Mouse (Mus musculus) stomach, embryonic 16.5 days (tissue): ENCODE data around the gene Olfr31. TPM values are rescaled to one million over a fixed set of nuclear protein-coding genes. Genes with fewer than 3 reads are reported as not detected.
A peak's percentile ranks its signal among the peaks of the same experiment; 100 is the strongest.

Experiments
- ATAC-seq: fragments of 200-750 bp; cut with Nextera tagmentation; 2 replicates; pipeline ENCODE4 v1.8.0; 2017; ENCODE audit warnings: moderate number of reproducible peaks, moderate TSS enrichment; ENCODE audit not compliant: insufficient read depth, low FRiP score
- H3K27ac ChIP-seq: fragments of 300-500 bp; sonication (generic); 2 replicates; pipeline ENCODE4 v1.5.1; 2014; ENCODE audit warnings: low read length
- H3K27me3 ChIP-seq: fragments of 300-500 bp; sonication (generic); 2 replicates; pipeline ENCODE4 v1.6.1; 2014; ENCODE audit warnings: low read length, control low read depth, mixed read lengths; ENCODE audit not compliant: control insufficient read depth, insufficient read depth
- H3K36me3 ChIP-seq: fragments of 300-500 bp; sonication (generic); 2 replicates; pipeline ENCODE4 v1.6.1; 2014; ENCODE audit warnings: low read length; ENCODE audit not compliant: control insufficient read depth, insufficient read depth
- H3K4me1 ChIP-seq: fragments of 300-500 bp; sonication (generic); 2 replicates; pipeline ENCODE4 v1.6.1; 2014; ENCODE audit warnings: low read length, control low read depth, mixed read lengths; ENCODE audit not compliant: control insufficient read depth, insufficient read depth
- H3K4me2 ChIP-seq: fragments of 300-500 bp; sonication (generic); 2 replicates; pipeline ENCODE4 v1.6.1; 2014; ENCODE audit warnings: low read depth, low read length, mixed read lengths
- H3K4me3 ChIP-seq: fragments of 300-500 bp; sonication (generic); replicated peaks from 2 replicates; pipeline ENCODE4 v1.5.1; 2014; ENCODE audit warnings: mild to moderate bottlenecking, low read length
- H3K9ac ChIP-seq: fragments of 300-500 bp; sonication (generic); 2 replicates; pipeline ENCODE4 v1.6.1; 2014; ENCODE audit warnings: low read length
- H3K9me3 ChIP-seq: fragments of 300-500 bp; sonication (generic); replicated peaks from 2 replicates; pipeline ENCODE4 v1.6.1; 2016; ENCODE audit warnings: low read length, control low read depth; ENCODE audit not compliant: control insufficient read depth
- WGBS: fragments of 180-500 bp; shearing (Covaris S2); extraction: QIAGEN DNeasy Blood & Tissue Kit; methylation state at CpG from one replicate; pipeline ENCODE4 v1.1.7; 2014; 5-methylcytosine and 5-hydroxymethylcytosine counted together
- polyA plus RNA-seq: library from polyadenylated mRNA; unstranded; fragments of >200 nt; fragmentation: Nextera tagmentation; extraction: Ambion mirVana; gene quantifications from 2 replicates; pipeline ENCODE4 v1.2.1, GENCODE M21; 2015

Olfr31 gene
- polyA plus RNA-seq, 1 experiment from 2014 or later, result not detected

DNA sequence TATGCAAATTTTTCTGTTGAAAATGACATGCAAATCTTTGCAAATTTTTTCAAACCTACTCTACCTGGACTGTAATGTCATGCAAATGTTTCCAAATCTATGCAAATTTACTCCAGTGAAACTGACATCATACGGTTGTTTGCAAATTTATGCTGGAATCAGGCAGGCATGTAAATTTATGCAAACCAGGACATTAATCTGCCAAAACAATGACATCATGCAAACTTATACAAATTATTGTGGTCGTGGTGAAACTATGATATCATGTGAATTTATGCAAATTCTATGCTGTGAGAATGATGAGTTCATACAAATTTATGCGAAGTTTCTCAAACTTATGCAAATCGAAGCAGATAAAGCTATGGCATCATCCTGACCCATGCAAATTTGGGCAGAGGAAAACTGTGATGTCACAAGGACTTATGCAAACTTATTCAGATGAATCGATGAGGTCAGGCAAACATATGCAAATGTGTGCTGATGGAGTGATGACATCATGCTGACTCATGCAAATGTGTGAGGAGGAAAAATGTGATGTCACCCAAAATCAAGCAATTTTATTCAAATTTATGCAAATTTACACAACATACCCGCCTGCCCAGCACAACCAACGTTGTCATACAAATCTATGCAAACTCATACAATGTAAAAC is 30.6 kb downstream of the Olfr31 start:
- H3K27ac ChIP-seq, result no peak overlapping the region
- no peaks in the 10 kb centered on the region for H3K27me3 ChIP-seq
- WGBS, result 94% methylated on average over 7 of the region's 7 CpGs
- H3K4me2 ChIP-seq, result no peak overlapping the region
- H3K4me1 ChIP-seq, result no peaks in the 10 kb centered on the region
- H3K4me3 ChIP-seq, result no peak overlapping the region
- no peak for ATAC-seq
- no peak overlapping the region for H3K9ac ChIP-seq
- H3K9me3 ChIP-seq, result peaks cover 49% of the 10 kb centered on the region
- H3K36me3 ChIP-seq, result 0 out of 2 replicates have a peak, but pooled peaks cover 7% of the 10 kb centered on the region

DNA sequence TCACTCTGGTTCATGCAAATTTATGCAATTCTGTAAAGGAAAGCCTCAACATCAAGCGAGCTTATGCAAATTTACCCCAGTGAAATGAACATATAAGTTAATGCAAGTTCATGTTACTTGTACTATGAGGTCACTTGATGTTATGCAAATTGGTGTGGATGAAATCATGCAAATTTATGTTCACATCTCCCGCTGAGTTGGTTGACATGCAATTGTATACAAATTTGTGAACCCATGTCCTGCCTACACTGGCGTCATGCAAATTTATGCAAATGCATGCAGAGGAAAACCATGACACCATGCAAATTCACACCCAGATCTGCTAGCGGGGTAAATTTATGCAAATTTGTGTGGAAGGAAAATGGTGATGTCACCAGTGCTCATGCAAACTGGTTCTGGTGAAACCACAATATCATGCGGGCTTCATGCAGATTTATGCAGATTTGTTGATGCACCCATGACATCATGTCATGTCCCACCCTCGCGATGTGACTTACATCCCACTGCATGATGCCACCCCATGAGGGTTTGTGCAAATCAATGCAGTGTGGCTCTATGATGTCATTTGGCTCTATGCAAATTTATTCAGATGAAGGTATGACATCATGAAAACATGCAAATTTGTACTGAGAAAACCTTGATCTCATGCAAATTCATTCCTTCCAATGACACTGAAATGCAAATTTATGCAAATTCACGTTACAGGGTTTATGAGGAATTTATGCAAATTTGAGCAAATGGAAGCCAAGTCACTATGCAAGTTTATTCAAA is 31.3 kb downstream of the Olfr31 start:
- Histone ChIP-seq H3K9me3 (peaks cover 44% of the 10 kb centered on the region), H3K4me1 (no peaks in the 10 kb centered on the region), H3K9ac (no peak overlapping the region), H3K4me2 (no peak overlapping the region), H3K4me3 (no peak overlapping the region), H3K27me3 (no peaks in the 10 kb centered on the region), H3K36me3 (0 out of 2 replicates have a peak, but pooled peaks cover 5% of the 10 kb centered on the region), H3K27ac (no peak overlapping the region)
- no peak for ATAC-seq
- whole genome bisulfite sequencing, result 92% methylated on average over 8 of the region's 8 CpGs

DNA sequence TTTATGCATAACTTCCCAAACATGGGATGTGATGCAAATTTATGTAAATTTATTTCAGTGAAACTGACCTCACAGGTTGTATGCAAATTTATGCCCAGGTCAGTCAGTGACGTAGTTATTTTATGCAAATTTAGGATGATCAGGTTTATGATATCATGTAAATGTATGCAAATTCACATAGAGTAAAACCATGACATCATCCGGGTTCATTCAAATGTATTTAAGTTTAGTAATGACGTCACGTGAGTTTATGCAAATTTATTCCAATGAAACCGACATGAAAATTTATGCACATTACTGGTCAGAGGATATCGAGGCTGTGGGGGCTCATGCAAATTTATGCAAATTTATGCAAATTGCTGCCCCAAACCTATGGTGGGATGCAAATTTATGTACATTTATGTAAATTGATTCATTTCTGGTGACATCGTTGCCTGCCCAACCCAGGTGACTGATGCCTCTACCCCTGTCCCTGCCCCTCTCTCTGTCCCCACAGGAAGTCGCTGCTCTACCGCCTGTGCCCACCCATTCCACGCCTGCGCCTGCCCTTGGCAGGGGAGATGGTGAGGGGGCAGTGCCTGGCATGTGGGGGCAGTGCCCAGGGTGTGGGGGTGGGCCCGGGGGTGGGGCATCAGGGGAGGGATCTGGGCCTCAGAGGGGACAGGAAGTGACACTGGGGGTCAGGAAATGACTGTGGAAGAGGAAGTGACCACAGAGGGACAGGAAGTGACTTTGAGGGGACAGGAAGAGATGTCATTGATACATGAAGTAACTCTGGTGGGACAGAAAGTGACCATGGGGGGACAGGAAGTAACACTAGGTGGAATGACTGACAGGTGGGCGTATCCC is 32.1 kb downstream of the Olfr31 start:
- 95% methylated on average over 13 of the region's 13 CpGs for WGBS
- Histone ChIP-seq H3K27me3 (no peaks in the 10 kb centered on the region), H3K9me3 (peaks cover 36% of the 10 kb centered on the region), H3K4me2 (no peak overlapping the region), H3K9ac (no peak overlapping the region), H3K4me3 (no peak overlapping the region), H3K4me1 (no peaks in the 10 kb centered on the region), H3K36me3 (no peaks in the 10 kb centered on the region), H3K27ac (no peak overlapping the region)
- 0 out of 2 replicates have a peak, but pooled peaks have one; percentile 18 for ATAC-seq

DNA sequence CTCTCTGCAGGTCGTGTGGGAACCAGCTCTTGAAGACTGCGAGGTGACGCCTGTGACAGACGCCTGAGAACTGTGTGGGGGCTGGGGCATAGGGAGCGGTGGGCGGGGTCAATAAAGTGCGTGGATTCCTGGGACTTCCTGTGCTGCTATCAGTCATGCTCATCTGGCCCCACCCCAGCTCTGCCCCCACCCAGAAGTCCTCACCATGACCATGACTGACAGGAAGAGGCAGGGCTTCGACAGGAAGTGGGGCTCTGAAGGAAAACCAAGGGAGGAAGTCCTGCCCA is 32.7 kb downstream of the Olfr31 start:
- Histone ChIP-seq H3K4me1 (no peaks in the 10 kb centered on the region), H3K27me3 (no peaks in the 10 kb centered on the region), H3K27ac (no peak overlapping the region), H3K36me3 (no peaks in the 10 kb centered on the region), H3K9me3 (peaks cover 31% of the 10 kb centered on the region), H3K4me2 (no peak overlapping the region), H3K4me3 (no peak overlapping the region), H3K9ac (no peak overlapping the region)
- ATAC-seq, result peak; percentile 24; the same call in 1 of the 2 replicates
- WGBS, result 83% methylated on average over 8 of the region's 8 CpGs

Other genes starting within 250 kb of the Olfr31 start
- gene Psmd6, start 201.8 kb upstream of the Olfr31 start, polyA plus RNA-seq, result 213 and 218 TPM in 2 replicates
- gene Olfr720, start 136.0 kb upstream of the Olfr31 start, polyA plus RNA-seq, result not detected in 2 replicates
- gene Il3ra, start 23.4 kb downstream of the Olfr31 start, polyA plus RNA-seq, result 5.2 and 7.5 TPM in 2 replicates
- not detected in 2 replicates for gene Olfr721-ps1, start 78.5 kb downstream of the Olfr31 start, polyA plus RNA-seq